Mouse (Mus musculus) liver, postnatal 0 days (tissue): ENCODE data around the gene Clcnka. TPM values are rescaled to one million over a fixed set of nuclear protein-coding genes. Genes with fewer than 3 reads are reported as not detected.

Experiments
- ATAC-seq: fragments of 200-750 bp; cut with Nextera tagmentation; 2 replicates; pipeline ENCODE4 v1.8.0; 2017; ENCODE audit warnings: mild to moderate bottlenecking, moderate library complexity
- DNase-seq: peaks from one replicate; pipeline ENCODE4 v3.0.0-alpha.2; 2016
- H3K27ac ChIP-seq: fragments of 300-500 bp; sonication (generic); 2 replicates; pipeline ENCODE4 v1.5.1; 2014; ENCODE audit warnings: antibody characterized with exemption, moderate library complexity, mild to moderate bottlenecking, low read depth
- H3K27me3 ChIP-seq: fragments of 300-500 bp; sonication (generic); 2 replicates; pipeline ENCODE4 v1.6.1; 2014; ENCODE audit warnings: low read length, control low read depth, mixed read lengths; ENCODE audit not compliant: insufficient read depth
- H3K36me3 ChIP-seq: fragments of 300-500 bp; sonication (generic); replicated peaks from 2 replicates; pipeline ENCODE4 v1.6.1; 2014; ENCODE audit warnings: mild to moderate bottlenecking, control low read depth, low read length, moderate library complexity, mixed read lengths; ENCODE audit not compliant: insufficient read depth
- H3K4me1 ChIP-seq: fragments of 300-500 bp; sonication (generic); 2 replicates; pipeline ENCODE4 v1.6.1; 2014; ENCODE audit warnings: antibody characterized with exemption, mild to moderate bottlenecking, control low read depth; ENCODE audit not compliant: insufficient read depth
- H3K4me2 ChIP-seq: fragments of 300-500 bp; sonication (generic); 2 replicates; pipeline ENCODE4 v1.6.1; 2014; ENCODE audit warnings: low read depth, mild to moderate bottlenecking, low read length, moderate library complexity, mixed read lengths
- H3K4me3 ChIP-seq: fragments of 300-500 bp; sonication (generic); 2 replicates; pipeline ENCODE4 v1.5.1; 2014; ENCODE audit warnings: low read depth, low read length
- H3K9ac ChIP-seq: fragments of 300-500 bp; sonication (generic); replicated peaks from 2 replicates; pipeline ENCODE4 v1.6.1; 2014; ENCODE audit warnings: mild to moderate bottlenecking, moderate library complexity
- H3K9me3 ChIP-seq: fragments of 300-500 bp; sonication (generic); 2 replicates; pipeline ENCODE4 v1.6.1; 2016; ENCODE audit warnings: mild to moderate bottlenecking, control low read depth, low read length, mixed read lengths
- CTCF ChIP-seq: sonication (generic); IDR thresholded peaks from 2 replicates; pipeline ENCODE4 v1.5.1; 2016; ENCODE audit warnings: antibody characterized with exemption, low read depth
- EP300 ChIP-seq: IDR thresholded peaks from 2 replicates; pipeline ENCODE4 v1.6.1; 2016; ENCODE audit warnings: antibody characterized with exemption, low read depth, mild to moderate bottlenecking
- WGBS: fragments of 180-500 bp; shearing (Covaris S2); extraction: QIAGEN DNeasy Blood & Tissue Kit; methylation state at CpG from one replicate; pipeline ENCODE4 v1.1.7; 2014; ENCODE audit not compliant: insufficient replicate concordance; 5-methylcytosine and 5-hydroxymethylcytosine counted together
- polyA plus RNA-seq: library from polyadenylated mRNA; unstranded; fragments of >200 nt; fragmentation: Nextera tagmentation; extraction: Ambion mirVana; gene quantifications from 2 replicates; pipeline ENCODE4 v1.2.1, GENCODE M21; 2015

Gene Clcnka
- polyA plus RNA-seq, 1 experiment from 2014 or later = not detected

DNA sequence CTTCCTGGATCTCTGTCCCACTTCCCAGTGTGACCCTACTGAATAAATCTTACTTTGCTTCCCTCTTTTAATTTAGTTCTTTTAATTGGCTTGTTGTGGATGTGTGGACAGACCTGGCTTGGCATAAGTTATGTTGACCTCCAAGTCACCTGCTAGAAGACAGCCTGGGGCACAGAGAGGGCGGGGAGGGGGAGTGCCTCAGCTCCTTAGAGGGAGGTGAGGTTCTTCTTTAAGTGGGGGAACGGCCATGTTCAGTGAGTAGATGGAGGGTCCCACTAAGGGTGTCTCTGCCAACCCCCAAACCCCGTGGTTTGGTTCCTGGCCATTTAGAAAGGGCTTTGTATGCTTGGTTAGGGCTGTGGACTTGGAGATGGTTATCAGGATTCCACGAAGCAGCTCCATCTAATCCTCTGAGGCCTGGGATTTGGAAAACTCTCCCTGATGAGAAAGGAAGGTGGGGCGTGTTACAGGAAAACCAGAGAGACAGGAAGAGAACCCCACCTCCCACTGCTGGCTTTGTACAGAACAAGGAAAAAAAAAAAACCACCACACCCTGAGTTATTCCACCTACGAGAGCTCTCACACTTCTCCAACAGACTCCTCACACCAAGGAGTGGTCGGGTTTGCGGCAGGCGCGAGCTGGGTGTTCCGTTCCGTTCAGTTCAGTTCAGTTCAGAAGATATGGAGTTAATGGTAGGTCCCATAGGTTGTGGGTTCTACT is 40.7 kb upstream of the Clcnka start:
- Histone ChIP-seq H3K9ac (no peak overlapping the region), H3K9me3 (no peaks in the 10 kb centered on the region), H3K27ac (no peak overlapping the region), H3K36me3 (no peaks in the 10 kb centered on the region), H3K4me2 (no peak overlapping the region), H3K4me1 (peaks cover 6% of the 10 kb centered on the region), H3K4me3 (no peak overlapping the region), H3K27me3 (no peaks in the 10 kb centered on the region)
- ATAC-seq (no peak), DNase-seq (no peak)
- WGBS = 71% methylated on average over 12 of the region's 12 CpGs
- TF ChIP-seq CTCF = no peak
- no peak for TF ChIP-seq EP300

DNA sequence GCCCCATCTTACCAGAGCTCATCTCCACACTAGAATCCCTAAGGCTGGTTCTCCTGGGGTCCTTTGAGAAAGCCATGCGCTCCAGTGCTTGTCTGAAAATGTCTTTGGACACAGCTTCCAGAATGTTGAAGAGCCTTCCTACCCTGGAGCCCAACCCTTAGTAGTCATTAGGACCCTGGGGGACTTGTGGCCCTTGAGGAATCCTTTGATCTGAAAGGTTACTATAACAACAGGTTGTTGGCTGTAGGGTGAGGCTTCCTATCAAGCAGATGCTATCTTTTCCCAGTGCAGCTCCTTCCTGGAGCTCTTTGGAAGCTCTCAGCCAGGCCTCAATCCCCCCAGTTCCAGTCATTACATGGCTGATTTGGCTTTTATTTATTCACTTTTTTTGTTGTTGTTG is 37.5 kb upstream of the Clcnka start, which contains the start of gene Srarp:
Gene Srarp, minus strand, starts transcription at position 132 of the 400 bp plus-strand sequence.
- no peak within 1 kb of the TSS for H3K4me3 ChIP-seq
- ATAC-seq = no peak
- DNase-seq = no peak
- no peaks in the 10 kb centered on the region for H3K27me3 ChIP-seq
- no peak within 1 kb of the TSS for H3K4me2 ChIP-seq
- no peak within 1 kb of the TSS for H3K9ac ChIP-seq
- no peaks in the 10 kb centered on the region for H3K4me1 ChIP-seq
- TF ChIP-seq CTCF (no peak), EP300 (no peak)
- WGBS = 70% methylated on average over 1 of the region's 1 CpGs
- H3K27ac ChIP-seq = no peak within 1 kb of the TSS
- H3K9me3 ChIP-seq = no peaks in the 10 kb centered on the region
- no peaks in the 10 kb centered on the region for H3K36me3 ChIP-seq

- Histone ChIP-seq H3K27me3 (no peaks in the 10 kb centered on the region), H3K36me3 (no peaks in the 10 kb centered on the region), H3K27ac (no peak overlapping the region), H3K4me1 (no peaks in the 10 kb centered on the region), H3K9ac (no peak overlapping the region), H3K4me3 (no peak overlapping the region), H3K4me2 (no peak overlapping the region), H3K9me3 (no peaks in the 10 kb centered on the region)
- no peak for ATAC-seq
- TF ChIP-seq CTCF (no peak), EP300 (no peak)
- WGBS = 80% methylated on average over 18 of the region's 18 CpGs
- no peak for DNase-seq
Measured at GRCm38 (mm10) chr4:141433191-141433590, 34.7 kb upstream of the Clcnka start.

GRCm38 (mm10) chr4:141432666-141433065 is 34.1 kb upstream of the Clcnka start:
- WGBS = 61% methylated on average over 11 of the region's 14 CpGs
- H3K4me3 ChIP-seq = no peak overlapping the region
- H3K9me3 ChIP-seq = no peaks in the 10 kb centered on the region
- DNase-seq (no peak), ATAC-seq (no peak)
- H3K9ac ChIP-seq = no peak overlapping the region
- H3K36me3 ChIP-seq = no peaks in the 10 kb centered on the region
- no peak overlapping the region for H3K4me2 ChIP-seq
- H3K27ac ChIP-seq = no peak overlapping the region
- H3K27me3 ChIP-seq = no peaks in the 10 kb centered on the region
- H3K4me1 ChIP-seq = no peaks in the 10 kb centered on the region
- TF ChIP-seq EP300 (no peak), CTCF (no peak)

DNA sequence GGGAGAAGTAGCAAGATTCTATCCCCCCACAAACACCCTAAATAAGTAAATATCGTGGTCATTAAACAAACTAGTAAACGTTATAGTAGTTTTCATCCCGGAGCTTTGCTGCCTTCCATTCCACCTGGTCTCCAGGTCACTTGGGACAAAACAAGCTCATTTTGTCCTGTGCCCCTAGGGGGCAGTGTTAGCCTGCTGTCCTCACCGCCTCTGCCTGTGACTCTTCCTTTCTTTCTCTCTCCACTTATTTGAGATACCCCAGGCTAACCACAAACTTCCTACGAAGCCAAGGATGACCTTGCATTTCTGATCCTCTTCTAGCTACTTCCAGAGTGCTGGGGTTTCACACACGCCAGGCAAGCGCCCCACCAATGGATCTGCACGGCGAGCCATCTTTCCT is 32.5 kb upstream of the Clcnka start:
- Histone ChIP-seq H3K27ac (no peak overlapping the region), H3K9ac (no peak overlapping the region), H3K27me3 (0 out of 2 replicates have a peak, but pooled peaks cover under 1% of the 10 kb centered on the region), H3K36me3 (no peaks in the 10 kb centered on the region), H3K4me2 (no peak overlapping the region), H3K4me1 (no peaks in the 10 kb centered on the region; the same call in 1 of the 2 replicates), H3K9me3 (no peaks in the 10 kb centered on the region), H3K4me3 (no peak overlapping the region)
- ATAC-seq (peak; percentile 45; the same call in 1 of the 2 replicates), DNase-seq (peak; percentile 82)
- 28% methylated on average over 9 of the region's 9 CpGs for WGBS
- no peak for TF ChIP-seq EP300
- TF ChIP-seq CTCF = peak; percentile 94

DNA sequence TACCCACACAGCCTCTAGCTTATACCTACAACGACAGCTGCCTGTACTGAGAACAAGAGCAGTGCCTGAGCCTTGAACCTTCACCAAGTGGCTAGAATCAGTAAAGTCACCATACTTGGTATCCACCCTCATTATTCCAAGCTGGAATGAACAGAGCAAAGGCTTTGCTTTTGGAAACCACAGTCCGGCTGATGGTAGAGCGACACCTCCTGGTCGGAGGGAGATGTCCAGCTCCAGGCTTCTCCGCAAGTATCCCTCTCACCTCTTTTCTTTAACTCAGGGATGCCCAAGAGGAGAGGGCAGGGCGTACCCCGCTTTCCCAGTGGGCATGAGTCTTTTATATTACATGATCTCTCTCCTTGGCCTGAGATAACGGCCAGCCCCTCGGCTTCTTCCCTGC is 31.3 kb upstream of the Clcnka start:
- TF ChIP-seq EP300 (no peak), CTCF (peak; percentile 68)
- Histone ChIP-seq H3K9me3 (no peaks in the 10 kb centered on the region), H3K36me3 (no peaks in the 10 kb centered on the region), H3K27me3 (peaks cover 11% of the 10 kb centered on the region; the same call in 1 of the 2 replicates), H3K4me3 (no peak overlapping the region), H3K9ac (no peak overlapping the region), H3K4me2 (no peak overlapping the region), H3K4me1 (peaks cover 5% of the 10 kb centered on the region; the same call in 1 of the 2 replicates), H3K27ac (no peak overlapping the region)
- ATAC-seq (no peak), DNase-seq (no peak)
- 55% methylated on average over 9 of the region's 9 CpGs for WGBS
